Mouse (Mus musculus) spleen, adult 2 months (tissue): ENCODE measurements around the gene Rnf144b.

Experiments
- CTCF ChIP-seq: fragments of 200-500 bp; IDR thresholded peaks from 2 replicates; pipeline ENCODE4 v1.5.1; 2011; ENCODE audit warnings: mild to moderate bottlenecking, inconsistent platforms; ENCODE audit not compliant: insufficient read depth, insufficient read length, insufficient replicate concordance; ENCODE audit errors: extremely low read depth
- POLR2A ChIP-seq: fragments of 200-500 bp; IDR thresholded peaks from 2 replicates; pipeline ENCODE4 v1.6.1; 2011; ENCODE audit warnings: low read depth, low read length, inconsistent platforms

- TF ChIP-seq POLR2A (no peak), CTCF (no peak)
Observed at GRCm38 (mm10) chr13:47100587-47100986, 21.9 kb upstream of the Rnf144b start.
